Mouse (Mus musculus) neutrophil, adult 5-6 weeks (primary cell): ENCODE measurements at regions not wholly inside any gene's neighbourhood (a gene's known extent, or its start where the extent isn't known, plus 50 kb on each side); places are given as distances from the start of the nearest gene placed in this dataset.

Experiments
- ATAC-seq: fragments of 151-379, 151-347 bp; 2 replicates; pipeline ENCODE4 v1.8.0; 2017; ENCODE audit warnings: mild to moderate bottlenecking, moderate TSS enrichment; ENCODE audit not compliant: insufficient number of reproducible peaks, poor library complexity, low FRiP score, severe bottlenecking; ENCODE audit errors: extremely low read depth

DNA sequence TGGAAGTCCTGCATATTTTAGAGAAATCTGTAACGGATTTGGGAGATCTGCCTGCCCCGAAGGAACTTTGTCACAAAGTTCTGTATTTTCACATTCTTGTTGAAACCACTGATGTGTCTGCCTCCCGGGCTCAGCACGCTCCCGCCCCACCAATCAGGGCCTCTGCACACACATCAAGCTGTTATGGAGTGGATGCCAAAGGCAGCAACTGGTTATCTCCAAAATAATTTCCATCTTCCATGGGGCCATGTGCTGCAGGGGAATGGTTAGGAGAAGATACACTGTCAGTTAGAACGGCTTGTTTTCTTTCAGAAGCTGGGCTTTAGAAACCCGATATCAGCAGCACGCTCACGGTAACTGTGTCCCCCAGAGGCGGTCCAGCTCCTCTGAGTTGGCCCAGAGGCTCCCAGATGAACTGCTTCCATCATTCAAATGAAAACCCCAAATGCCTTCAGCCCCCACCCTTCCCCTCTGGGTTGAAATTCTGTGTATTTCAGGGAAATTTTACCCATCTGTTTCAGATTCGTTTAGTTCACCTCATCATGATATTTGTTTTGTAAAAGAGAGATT, 240.0 kb downstream of the Cdc5l start:
- ATAC-seq: no peak

DNA sequence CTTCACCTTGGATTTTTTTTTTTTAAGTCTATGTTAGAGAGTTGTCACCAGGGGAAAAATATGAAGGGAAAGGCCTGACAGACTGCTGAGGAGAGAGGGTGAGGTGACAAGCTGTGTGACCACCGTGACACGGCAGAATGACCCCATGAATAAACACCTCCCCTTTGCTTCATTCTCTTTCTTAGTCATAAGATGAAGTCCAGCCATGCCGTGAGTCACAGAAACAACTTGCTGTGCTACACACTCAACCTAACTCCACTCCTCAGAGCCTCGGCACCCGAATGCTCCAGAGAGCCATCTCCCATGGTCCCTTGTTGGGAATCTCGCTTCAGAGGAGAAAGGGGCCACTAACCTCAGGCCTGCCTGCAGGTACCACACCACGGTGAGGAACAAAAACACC, 246.1 kb downstream of the Cdc5l start:
- ATAC-seq: no peak

DNA sequence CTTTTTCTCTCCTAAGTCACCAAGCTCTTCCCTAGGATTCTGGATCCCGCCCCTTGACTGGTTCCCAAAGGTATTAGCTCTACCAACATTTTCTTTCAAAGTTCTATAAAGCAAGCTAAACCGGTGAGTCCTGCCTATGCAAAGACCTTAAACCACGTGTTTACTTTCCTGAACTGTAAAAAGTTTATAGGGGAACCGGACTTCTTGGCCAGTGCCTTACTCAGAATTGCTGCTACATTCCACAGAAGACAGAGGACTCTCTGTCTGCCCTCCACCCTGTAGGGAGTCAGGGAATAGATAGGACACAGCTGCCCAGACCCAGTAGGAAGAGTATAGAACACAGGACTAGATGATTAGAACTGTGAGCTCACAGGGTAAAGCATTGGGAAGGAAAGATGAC, 257.2 kb downstream of the Cdc5l start:
- ATAC-seq: no peak

DNA sequence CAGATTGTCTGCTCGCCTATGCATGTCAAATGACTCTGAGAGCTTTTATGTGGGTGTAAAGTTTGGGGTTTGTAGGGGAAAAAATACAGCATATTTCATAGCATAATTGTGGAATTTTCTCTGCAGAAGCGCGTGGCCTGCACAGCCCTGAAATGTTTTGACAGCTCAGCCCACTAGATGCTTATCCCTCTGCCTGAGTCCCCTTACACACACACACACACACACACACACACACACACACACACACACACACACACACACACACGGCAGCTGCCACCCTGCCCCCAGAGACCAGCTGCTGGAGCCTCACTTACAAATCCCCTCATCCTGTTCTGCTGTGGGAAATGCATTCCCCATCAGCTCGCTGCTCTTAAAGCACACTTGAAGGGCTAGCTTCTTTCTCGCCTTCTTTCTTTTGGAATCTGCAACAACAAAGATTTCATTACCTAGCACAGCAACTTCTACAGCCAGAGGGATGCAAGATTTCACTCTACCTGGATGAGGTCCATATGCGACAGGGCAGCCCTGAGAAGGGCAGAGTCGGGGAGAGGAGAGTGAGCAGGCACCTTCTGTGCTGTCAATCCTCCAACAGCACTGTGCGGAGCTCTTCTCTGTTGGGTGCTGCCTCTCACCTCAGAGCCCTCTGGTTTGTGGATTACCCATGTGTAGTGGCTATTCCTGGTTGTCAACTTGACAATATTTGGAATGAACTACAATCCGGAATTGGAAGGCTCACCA, 264.1 kb downstream of the Cdc5l start:
- ATAC-seq: no peak
